Mouse (Mus musculus) limb, embryonic 13.5 days (tissue): ENCODE results near the gene Cry2. TPM values are rescaled to one million over a fixed set of nuclear protein-coding genes. Genes with fewer than 3 reads are reported as not detected.
A peak's percentile ranks its signal among the peaks of the same experiment; 100 is the strongest.

ENCODE experiments used
- ATAC-seq: fragments of 200-750 bp; cut with Nextera tagmentation; 2 replicates; pipeline ENCODE4 v1.8.0; 2017; ENCODE audit warnings: low read depth, moderate number of reproducible peaks, moderate TSS enrichment; ENCODE audit not compliant: low FRiP score
- H3K27ac ChIP-seq: fragments of 300-500 bp; sonication (generic); 2 replicates; pipeline ENCODE4 v1.5.1; 2015; ENCODE audit warnings: inconsistent platforms, mild to moderate bottlenecking, moderate library complexity
- H3K27me3 ChIP-seq: fragments of 300-500 bp; sonication (generic); 2 replicates; pipeline ENCODE4 v1.6.1; 2015; ENCODE audit warnings: mild to moderate bottlenecking, inconsistent platforms
- H3K36me3 ChIP-seq: fragments of 300-500 bp; sonication (generic); 2 replicates; pipeline ENCODE4 v1.6.1; 2015; ENCODE audit warnings: inconsistent platforms, mild to moderate bottlenecking, moderate library complexity
- H3K4me1 ChIP-seq: fragments of 300-500 bp; sonication (generic); 2 replicates; pipeline ENCODE4 v1.6.1; 2015; ENCODE audit warnings: inconsistent platforms
- H3K4me2 ChIP-seq: fragments of 300-500 bp; sonication (generic); replicated peaks from 2 replicates; pipeline ENCODE4 v1.6.1; 2015; ENCODE audit warnings: inconsistent platforms, mild to moderate bottlenecking, moderate library complexity
- H3K4me3 ChIP-seq: fragments of 300-500 bp; sonication (generic); 2 replicates; pipeline ENCODE4 v1.5.1; 2015; ENCODE audit warnings: moderate library complexity, mild to moderate bottlenecking, inconsistent platforms
- H3K9ac ChIP-seq: fragments of 300-500 bp; sonication (generic); 2 replicates; pipeline ENCODE4 v1.6.1; 2015; ENCODE audit warnings: mild to moderate bottlenecking, inconsistent platforms
- H3K9me3 ChIP-seq: fragments of 300-500 bp; sonication (generic); 2 replicates; pipeline ENCODE4 v1.6.1; 2016; ENCODE audit warnings: inconsistent platforms
- WGBS: fragments of 180-500 bp; shearing (Covaris S2); methylation state at CpG from one replicate; pipeline ENCODE4 v1.1.7; 2015; 5-methylcytosine and 5-hydroxymethylcytosine counted together
- polyA plus RNA-seq: library from polyadenylated mRNA; unstranded; fragments of >200 nt; fragmentation: Nextera tagmentation; extraction: Ambion mirVana; gene quantifications from 2 replicates; pipeline ENCODE4 v1.2.1, GENCODE M21; 2015

Cry2 gene
- polyA plus RNA-seq, 1 experiment from 2014 or later = 34.9 TPM

DNA sequence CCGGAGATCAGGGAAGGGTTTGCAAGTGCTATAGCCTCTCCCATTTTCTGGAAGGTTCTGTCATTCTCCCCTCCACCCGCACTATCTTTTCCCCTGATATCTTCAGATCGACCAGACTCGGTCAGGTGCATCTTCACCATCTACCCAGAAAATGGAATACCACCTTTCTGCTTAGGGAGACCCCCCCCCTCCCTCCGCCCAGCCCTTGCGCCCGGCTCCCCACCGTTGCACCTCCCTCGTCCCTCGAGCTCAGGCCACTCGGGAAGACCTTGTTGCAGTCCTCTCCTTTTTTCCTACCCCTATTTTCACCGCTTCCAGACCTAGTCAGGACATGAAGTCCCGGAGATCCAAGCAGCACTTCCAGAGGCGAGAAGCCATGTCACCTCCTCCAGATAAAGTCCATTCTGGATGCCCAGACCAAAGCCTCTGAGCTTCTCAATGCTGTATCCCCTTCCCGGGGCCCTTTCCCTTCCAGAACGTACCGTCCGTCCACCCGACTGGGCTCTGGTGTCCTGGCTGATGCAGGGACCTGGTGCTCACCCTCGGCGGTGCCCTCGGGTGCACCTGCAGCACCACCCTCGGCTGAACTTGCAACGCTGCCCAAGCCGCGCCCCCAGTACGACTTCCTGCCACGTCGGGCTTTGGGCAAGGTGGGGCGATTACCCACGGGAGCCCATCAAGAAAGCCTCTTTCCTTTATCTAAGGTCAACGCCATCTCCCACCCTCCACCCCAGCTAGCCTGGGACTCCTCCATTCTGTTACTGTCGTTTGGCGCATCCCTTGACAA is 26.3 kb upstream of the Cry2 start, which contains the start of gene Slc35c1:
TSS of gene Slc35c1 (minus strand) at position 618 of the 787 bp plus-strand sequence.
- 2% methylated on average over 34 of the region's 34 CpGs for whole genome bisulfite sequencing
- H3K4me2 ChIP-seq = peak within 1 kb of the TSS; percentile 96
- peaks cover 34% of the 10 kb centered on the region for H3K4me1 ChIP-seq
- ATAC-seq = peak; percentile 13; the same call in 1 of the 2 replicates
- no peak within 1 kb of the TSS for H3K27ac ChIP-seq
- H3K36me3 ChIP-seq = no peaks in the 10 kb centered on the region
- H3K9ac ChIP-seq = peak within 1 kb of the TSS; percentile 78
- peaks cover 31% of the 10 kb centered on the region for H3K27me3 ChIP-seq
- peak within 1 kb of the TSS; percentile 85 for H3K4me3 ChIP-seq
- H3K9me3 ChIP-seq = no peaks in the 10 kb centered on the region

DNA sequence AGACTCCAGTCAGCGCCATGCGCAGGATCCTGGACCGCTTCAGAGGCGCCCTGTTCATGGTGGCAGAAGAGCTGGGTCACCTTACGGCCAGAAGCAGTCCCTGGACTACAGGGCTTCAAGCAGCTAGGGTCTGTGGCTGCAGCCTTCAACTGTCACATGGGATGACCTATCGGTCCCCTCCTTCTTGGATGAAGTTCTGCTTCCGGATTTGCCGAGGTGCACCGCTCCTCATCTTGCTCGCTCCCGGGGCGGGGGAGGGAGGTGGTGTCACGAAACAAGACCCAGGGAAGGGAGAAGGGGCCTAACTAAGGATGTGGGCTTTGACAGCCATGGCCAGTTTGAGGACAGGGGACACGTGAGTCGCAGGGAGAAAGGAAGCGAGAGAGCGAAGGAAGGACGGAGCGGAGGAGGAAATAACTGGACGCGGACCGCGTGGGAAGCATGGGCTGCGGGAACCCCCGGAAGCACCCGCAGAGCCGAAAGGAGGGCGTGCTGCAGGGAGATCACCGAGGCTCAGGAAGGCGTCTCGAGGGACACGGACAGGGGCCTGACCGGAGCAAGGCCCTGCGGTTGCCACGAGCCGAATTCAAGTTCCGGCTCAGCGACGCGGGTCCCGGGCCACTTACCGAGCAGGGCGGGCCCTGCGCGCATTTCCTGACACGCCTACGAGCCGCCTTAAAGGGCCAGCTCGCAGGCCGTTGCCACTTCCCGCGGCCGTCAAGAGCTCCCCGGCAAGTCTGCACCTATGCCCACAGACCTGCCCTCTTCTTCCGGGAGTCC is 25.5 kb upstream of the Cry2 start:
- H3K4me1 ChIP-seq = peaks cover 34% of the 10 kb centered on the region
- H3K4me2 ChIP-seq = peak overlapping the region; percentile 96
- peak; percentile 70 for ATAC-seq
- under 1% methylated on average over 55 of the region's 55 CpGs for WGBS
- H3K27me3 ChIP-seq = peaks cover 31% of the 10 kb centered on the region
- no peak overlapping the region for H3K27ac ChIP-seq
- H3K4me3 ChIP-seq = peak overlapping the region; percentile 85
- no peaks in the 10 kb centered on the region for H3K9me3 ChIP-seq
- peaks cover 4% of the 10 kb centered on the region for H3K36me3 ChIP-seq
- peak overlapping the region; percentile 78 for H3K9ac ChIP-seq

DNA sequence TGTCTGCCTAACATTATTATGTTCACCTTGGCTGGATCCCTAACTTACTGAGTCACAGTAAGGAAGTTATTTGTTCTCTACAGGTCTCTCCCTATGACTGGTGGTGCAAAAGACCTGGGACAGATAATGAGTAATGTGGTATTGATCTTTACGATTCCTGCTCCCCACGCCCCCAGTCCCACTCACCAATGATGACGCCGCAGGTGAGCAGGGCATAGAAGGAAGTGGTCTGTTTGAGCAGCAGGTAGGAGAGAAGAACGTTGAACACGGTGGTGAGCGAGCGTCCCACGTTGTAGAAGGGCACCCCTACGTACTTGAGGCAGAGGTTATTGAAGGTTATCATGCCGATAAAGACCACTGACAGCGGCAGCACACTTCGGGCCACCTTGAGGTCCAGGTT is 24.6 kb upstream of the Cry2 start:
- Histone ChIP-seq H3K9me3 (no peaks in the 10 kb centered on the region), H3K4me3 (peak overlapping the region; percentile 85), H3K4me2 (peak overlapping the region; percentile 96), H3K27ac (no peak overlapping the region), H3K4me1 (peaks cover 34% of the 10 kb centered on the region), H3K9ac (peak overlapping the region; percentile 78; the same call in 1 of the 2 replicates), H3K36me3 (peaks cover 13% of the 10 kb centered on the region), H3K27me3 (peaks cover 31% of the 10 kb centered on the region)
- WGBS = 62% methylated on average over 13 of the region's 13 CpGs
- ATAC-seq = no peak

DNA sequence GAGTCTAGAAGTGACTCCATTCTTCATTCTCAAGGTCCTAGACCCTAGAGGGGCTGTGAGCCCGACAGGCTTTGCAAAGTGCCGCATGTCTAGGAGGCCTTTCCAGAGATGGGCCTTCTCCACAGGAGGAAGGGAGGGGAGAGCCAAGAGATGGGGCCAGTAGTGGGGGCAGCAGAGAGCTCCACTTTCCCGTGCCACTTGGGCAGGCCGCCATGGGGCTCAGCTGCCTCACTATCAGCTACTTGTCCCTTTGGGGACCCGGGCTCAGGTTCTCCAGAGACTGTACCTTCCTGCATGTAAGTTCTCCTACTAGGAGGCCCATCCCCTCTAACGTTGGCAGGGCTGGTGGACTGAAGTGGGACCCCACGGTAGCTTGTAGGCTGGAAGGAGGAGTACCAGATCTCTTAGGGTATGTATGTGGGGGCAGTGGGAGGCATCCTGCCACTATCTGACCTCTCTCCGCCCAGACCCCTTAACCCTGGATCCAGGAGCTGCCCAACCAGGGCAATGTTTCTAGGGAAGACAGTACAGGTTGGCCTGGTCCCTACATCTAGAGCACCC is 23.2 kb upstream of the Cry2 start:
- Histone ChIP-seq H3K4me2 (peak overlapping the region; percentile 96), H3K27ac (no peak overlapping the region), H3K27me3 (peaks cover 22% of the 10 kb centered on the region), H3K9ac (peak overlapping the region; percentile 39; the same call in 1 of the 2 replicates), H3K4me3 (no peak overlapping the region), H3K36me3 (peaks cover 27% of the 10 kb centered on the region), H3K9me3 (no peaks in the 10 kb centered on the region), H3K4me1 (peaks cover 34% of the 10 kb centered on the region)
- ATAC-seq = no peak
- 74% methylated on average over 8 of the region's 8 CpGs for WGBS

DNA sequence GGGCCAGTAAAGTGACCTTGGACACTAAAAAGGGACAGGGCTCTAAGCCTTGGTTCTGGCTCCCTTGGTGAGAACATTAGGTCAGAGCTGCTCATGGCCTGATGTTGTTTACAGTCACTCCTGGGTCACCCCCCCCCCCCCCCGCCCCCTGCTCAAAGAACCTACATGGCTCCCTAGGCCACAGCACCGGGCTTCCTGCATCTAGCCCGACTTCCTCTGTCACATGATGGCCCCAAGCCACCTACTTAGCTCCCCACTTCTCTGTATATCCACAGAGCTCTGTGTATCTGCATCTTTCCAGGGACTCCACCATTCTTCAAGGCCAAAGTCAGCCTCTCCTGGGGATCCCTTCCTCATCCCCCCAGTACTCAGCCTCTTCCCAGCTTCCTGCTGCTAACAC is 21.9 kb upstream of the Cry2 start:
- Histone ChIP-seq H3K4me2 (no peak overlapping the region), H3K4me3 (no peak overlapping the region), H3K9me3 (no peaks in the 10 kb centered on the region), H3K27ac (no peak overlapping the region), H3K9ac (0 out of 2 replicates have a peak overlapping the region, but pooled peaks have one; percentile 19), H3K36me3 (peaks cover 28% of the 10 kb centered on the region), H3K4me1 (peaks cover 34% of the 10 kb centered on the region), H3K27me3 (peaks cover 9% of the 10 kb centered on the region)
- 19% methylated on average over 2 of the region's 3 CpGs for WGBS
- ATAC-seq = no peak

DNA sequence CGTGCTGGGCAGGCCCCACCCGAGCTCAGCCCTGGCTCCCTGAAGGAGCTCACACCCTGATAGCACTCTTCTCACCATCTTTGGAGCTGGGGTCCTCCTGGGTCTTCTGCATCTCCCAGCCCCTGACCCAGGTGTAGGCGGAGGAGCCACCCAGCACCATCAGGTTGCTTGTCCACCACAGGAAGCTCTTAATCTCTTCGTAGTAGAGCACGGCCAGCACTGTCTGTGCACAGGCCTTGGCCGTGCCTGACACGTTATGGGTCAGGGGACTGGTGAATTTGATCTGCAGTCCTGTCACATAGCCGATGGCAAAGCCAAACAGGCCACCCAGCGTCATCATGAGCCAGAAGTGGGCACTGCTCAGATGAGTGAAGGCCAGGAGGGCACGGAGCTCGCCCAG is 20.3 kb upstream of the Cry2 start:
- ATAC-seq = no peak
- Histone ChIP-seq H3K9me3 (no peaks in the 10 kb centered on the region), H3K27ac (no peak overlapping the region), H3K4me3 (no peak overlapping the region), H3K4me2 (no peak overlapping the region), H3K27me3 (no peaks in the 10 kb centered on the region), H3K36me3 (peaks cover 28% of the 10 kb centered on the region), H3K9ac (no peak overlapping the region), H3K4me1 (peaks cover 28% of the 10 kb centered on the region)
- 91% methylated on average over 11 of the region's 11 CpGs for WGBS

DNA sequence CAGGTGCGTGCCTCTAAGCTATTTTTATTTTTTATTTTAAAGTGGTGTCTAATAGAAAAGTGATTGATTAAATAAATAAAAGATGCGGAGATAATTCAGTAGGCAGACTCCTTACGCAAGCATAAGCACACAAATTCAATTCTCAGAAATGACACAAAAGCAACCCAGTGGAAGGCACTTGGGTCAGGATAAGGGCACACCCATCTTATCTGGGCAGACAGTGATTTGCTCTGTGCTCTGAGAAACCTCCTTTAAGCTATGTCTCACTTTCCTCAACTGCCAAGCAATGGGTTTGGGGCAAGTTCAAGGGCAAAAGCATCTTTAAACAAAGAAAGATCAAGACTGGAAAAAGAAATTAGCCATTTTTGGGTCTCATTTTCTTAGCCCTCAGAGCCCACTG is 17.3 kb upstream of the Cry2 start:
- Histone ChIP-seq H3K4me2 (no peak overlapping the region), H3K4me3 (no peak overlapping the region), H3K9me3 (no peaks in the 10 kb centered on the region), H3K27me3 (no peaks in the 10 kb centered on the region), H3K4me1 (0 out of 2 replicates have a peak, but pooled peaks cover 3% of the 10 kb centered on the region), H3K9ac (no peak overlapping the region), H3K36me3 (peaks cover 28% of the 10 kb centered on the region), H3K27ac (no peak overlapping the region)
- 94% methylated on average over 3 of the region's 3 CpGs for WGBS
- no peak for ATAC-seq

DNA sequence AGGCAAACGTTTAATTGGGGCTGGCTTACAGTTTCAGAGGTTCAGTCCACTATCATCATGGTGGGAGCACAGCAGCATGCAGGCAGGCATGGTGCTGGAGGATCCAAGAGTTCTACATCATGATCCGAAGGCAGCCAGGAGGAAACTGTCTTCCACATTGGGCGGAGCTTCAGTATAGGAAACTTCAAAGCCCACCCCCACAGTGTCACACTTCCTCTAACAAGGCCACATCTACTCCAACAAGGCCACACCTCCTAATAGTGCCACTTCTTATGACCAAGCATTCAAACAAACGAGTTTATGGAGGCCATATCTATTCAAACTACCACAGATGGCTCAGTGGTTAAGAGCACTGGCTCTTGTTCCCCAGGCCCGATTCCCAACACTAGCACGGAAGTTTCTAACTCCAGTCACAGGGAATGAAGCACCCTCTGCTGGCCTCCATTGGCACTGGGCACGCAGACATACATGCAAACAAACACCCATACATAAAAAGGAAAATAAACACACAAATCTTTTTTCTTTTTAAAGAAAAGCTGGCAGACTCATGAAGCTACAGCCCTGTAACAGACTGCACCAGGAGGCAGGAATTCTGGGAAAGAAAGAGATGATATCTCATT is 13.4 kb upstream of the Cry2 start:
- Histone ChIP-seq H3K4me1 (0 out of 2 replicates have a peak, but pooled peaks cover 5% of the 10 kb centered on the region), H3K9me3 (no peaks in the 10 kb centered on the region), H3K27me3 (no peaks in the 10 kb centered on the region), H3K4me3 (no peak overlapping the region), H3K4me2 (no peak overlapping the region), H3K9ac (no peak overlapping the region), H3K27ac (no peak overlapping the region), H3K36me3 (peaks cover 3% of the 10 kb centered on the region)
- 61% methylated on average over 7 of the region's 7 CpGs for WGBS
- no peak for ATAC-seq

DNA sequence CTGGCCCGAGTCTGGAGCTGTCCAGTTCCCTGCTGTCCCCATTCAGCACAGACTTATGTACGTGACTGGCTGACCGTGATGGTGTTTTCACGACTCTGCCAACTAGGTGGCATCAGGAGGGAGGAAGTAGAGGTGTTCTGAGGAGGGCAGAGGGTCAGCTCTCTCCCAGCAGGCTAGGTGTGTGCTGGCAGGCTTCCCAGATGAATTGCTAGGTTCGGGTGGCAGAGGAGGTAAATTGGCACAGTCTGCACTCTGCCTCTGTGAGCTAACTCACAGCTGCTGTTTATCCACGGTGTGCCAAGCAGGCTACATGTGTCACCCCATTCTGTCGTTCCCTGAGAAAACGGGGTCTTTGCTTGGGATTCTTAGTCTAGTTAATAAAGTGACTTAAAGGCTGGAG is 12.8 kb upstream of the Cry2 start:
- ATAC-seq = no peak
- H3K4me2 ChIP-seq = no peak overlapping the region
- no peak overlapping the region for H3K27ac ChIP-seq
- H3K9me3 ChIP-seq = no peaks in the 10 kb centered on the region
- no peak overlapping the region for H3K9ac ChIP-seq
- no peaks in the 10 kb centered on the region for H3K27me3 ChIP-seq
- H3K36me3 ChIP-seq = no peaks in the 10 kb centered on the region
- no peak overlapping the region for H3K4me3 ChIP-seq
- 0 out of 2 replicates have a peak, but pooled peaks cover 5% of the 10 kb centered on the region for H3K4me1 ChIP-seq
- WGBS = 79% methylated on average over 8 of the region's 8 CpGs

DNA sequence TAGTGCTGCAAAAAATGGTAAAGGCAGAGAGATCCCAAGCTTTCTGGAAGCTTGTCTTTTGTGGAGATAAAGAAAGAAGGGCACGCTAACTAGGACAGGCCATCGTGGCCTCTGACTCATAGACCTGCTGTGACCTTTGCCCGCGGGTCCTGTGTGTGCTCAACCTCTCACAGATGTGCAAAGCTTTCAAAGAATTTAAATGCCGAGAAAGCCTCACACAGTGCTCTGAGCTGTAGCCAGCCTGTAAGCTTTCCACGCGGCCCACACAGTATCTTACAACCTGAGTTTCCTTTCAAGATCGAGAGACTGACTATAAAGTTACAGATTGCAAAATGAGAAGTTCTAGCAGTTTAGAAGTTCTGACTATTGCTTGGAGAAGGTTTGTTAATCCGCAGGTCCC is 12.0 kb upstream of the Cry2 start:
- 44% methylated on average over 9 of the region's 9 CpGs for WGBS
- no peak for ATAC-seq
- Histone ChIP-seq H3K27ac (no peak overlapping the region), H3K4me3 (no peak overlapping the region), H3K36me3 (no peaks in the 10 kb centered on the region), H3K4me1 (0 out of 2 replicates have a peak, but pooled peaks cover 5% of the 10 kb centered on the region), H3K9ac (no peak overlapping the region), H3K27me3 (no peaks in the 10 kb centered on the region), H3K4me2 (no peak overlapping the region), H3K9me3 (no peaks in the 10 kb centered on the region)

DNA sequence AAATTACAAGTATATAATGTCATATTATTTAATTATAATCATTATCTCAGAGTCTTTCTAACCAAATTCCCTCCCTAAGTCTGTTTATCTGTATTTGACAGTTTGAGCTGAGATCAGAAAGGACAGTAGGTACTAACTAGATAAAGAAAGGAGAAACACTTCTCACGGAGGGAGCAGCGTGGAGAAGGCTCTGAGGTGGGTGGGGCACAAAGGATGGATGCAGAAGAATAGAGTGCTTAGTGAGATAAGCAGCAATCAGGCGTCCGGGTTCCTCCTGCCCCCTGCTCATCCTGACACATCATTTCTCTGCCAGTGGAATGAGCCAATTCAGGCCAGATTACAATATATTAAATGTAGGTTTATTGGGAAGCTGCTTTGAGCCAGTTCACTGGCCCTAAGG is 10.5 kb upstream of the Cry2 start:
- Histone ChIP-seq H3K9me3 (no peaks in the 10 kb centered on the region), H3K4me2 (no peak overlapping the region), H3K4me1 (peaks cover 10% of the 10 kb centered on the region; the same call in 1 of the 2 replicates), H3K27me3 (no peaks in the 10 kb centered on the region), H3K9ac (no peak overlapping the region), H3K36me3 (no peaks in the 10 kb centered on the region), H3K4me3 (no peak overlapping the region), H3K27ac (no peak overlapping the region)
- 55% methylated on average over 4 of the region's 4 CpGs for WGBS
- no peak for ATAC-seq
